Mouse (Mus musculus): Measurements from ENCODE around the gene Actr3.

Actr3 gene

GRCm38 (mm10) chr1:125435369-125436135 lies at the start of gene Actr3:
Actr3 (minus strand) TSS chr1:125435727.
- peak; percentile 76; the same call in 1 of the 2 replicates for TF ChIP-seq GATA4 (IDR thresholded peaks at IDR 0.05; ENCODE audit: insufficient replicate concordance, low read length)

- no peak for TF ChIP-seq GATA4 (IDR thresholded peaks at IDR 0.05; ENCODE audit: insufficient replicate concordance, low read length)
These were observed 47.1 kb upstream of the Actr3 start for GRCm38 (mm10) chr1:125482459-125483287.

- TF ChIP-seq GATA4 (IDR thresholded peaks at IDR 0.05; ENCODE audit: insufficient replicate concordance, low read length) = no peak
These were observed 46.3 kb upstream of the Actr3 start for GRCm38 (mm10) chr1:125481842-125482241.

GRCm38 (mm10) chr1:125478588-125478987 lies 43.1 kb upstream of the Actr3 start:
- TF ChIP-seq GATA4 (IDR thresholded peaks at IDR 0.05; ENCODE audit: insufficient replicate concordance, low read length) = no peak

- TF ChIP-seq GATA4 (IDR thresholded peaks at IDR 0.05; ENCODE audit: insufficient replicate concordance, low read length) = no peak
These were observed 40.6 kb upstream of the Actr3 start for GRCm38 (mm10) chr1:125475961-125476682.

- no peak for TF ChIP-seq GATA4 (IDR thresholded peaks at IDR 0.05; ENCODE audit: insufficient replicate concordance, low read length)
These were observed 38.3 kb upstream of the Actr3 start for GRCm38 (mm10) chr1:125473866-125474265.

- TF ChIP-seq GATA4 (IDR thresholded peaks at IDR 0.05; ENCODE audit: insufficient replicate concordance, low read length) = no peak
These were observed 37.7 kb upstream of the Actr3 start for GRCm38 (mm10) chr1:125473126-125473666.

GRCm38 (mm10) chr1:125470805-125471648 lies 35.5 kb upstream of the Actr3 start:
- TF ChIP-seq GATA4 (IDR thresholded peaks at IDR 0.05; ENCODE audit: insufficient replicate concordance, low read length) = no peak

GRCm38 (mm10) chr1:125467936-125468335 lies 32.4 kb upstream of the Actr3 start:
- TF ChIP-seq GATA4 (IDR thresholded peaks at IDR 0.05; ENCODE audit: insufficient replicate concordance, low read length) = no peak

- TF ChIP-seq GATA4 (IDR thresholded peaks at IDR 0.05; ENCODE audit: insufficient replicate concordance, low read length) = no peak
These were observed 31.2 kb upstream of the Actr3 start for GRCm38 (mm10) chr1:125466621-125467257.

GRCm38 (mm10) chr1:125464011-125464410 lies 28.5 kb upstream of the Actr3 start:
- no peak for TF ChIP-seq GATA4 (IDR thresholded peaks at IDR 0.05; ENCODE audit: insufficient replicate concordance, low read length)

- TF ChIP-seq GATA4 (IDR thresholded peaks at IDR 0.05; ENCODE audit: insufficient replicate concordance, low read length) = no peak
These were observed 27.8 kb upstream of the Actr3 start for GRCm38 (mm10) chr1:125463349-125463748.

- TF ChIP-seq GATA4 (IDR thresholded peaks at IDR 0.05; ENCODE audit: insufficient replicate concordance, low read length) = no peak
These were observed 27.4 kb upstream of the Actr3 start for GRCm38 (mm10) chr1:125462917-125463316.

GRCm38 (mm10) chr1:125458531-125458930 lies 23.0 kb upstream of the Actr3 start:
- TF ChIP-seq GATA4 (IDR thresholded peaks at IDR 0.05; ENCODE audit: insufficient replicate concordance, low read length) = no peak

Measured in liver, adult (tissue).